Mouse (Mus musculus): Measurements from ENCODE around the gene Rasl10a. TPM values are rescaled to one million over a fixed set of nuclear protein-coding genes. Genes with fewer than 3 reads are reported as not detected.

Rasl10a gene
- polyA plus RNA-seq, 1 experiment = 1.4 TPM

DNA sequence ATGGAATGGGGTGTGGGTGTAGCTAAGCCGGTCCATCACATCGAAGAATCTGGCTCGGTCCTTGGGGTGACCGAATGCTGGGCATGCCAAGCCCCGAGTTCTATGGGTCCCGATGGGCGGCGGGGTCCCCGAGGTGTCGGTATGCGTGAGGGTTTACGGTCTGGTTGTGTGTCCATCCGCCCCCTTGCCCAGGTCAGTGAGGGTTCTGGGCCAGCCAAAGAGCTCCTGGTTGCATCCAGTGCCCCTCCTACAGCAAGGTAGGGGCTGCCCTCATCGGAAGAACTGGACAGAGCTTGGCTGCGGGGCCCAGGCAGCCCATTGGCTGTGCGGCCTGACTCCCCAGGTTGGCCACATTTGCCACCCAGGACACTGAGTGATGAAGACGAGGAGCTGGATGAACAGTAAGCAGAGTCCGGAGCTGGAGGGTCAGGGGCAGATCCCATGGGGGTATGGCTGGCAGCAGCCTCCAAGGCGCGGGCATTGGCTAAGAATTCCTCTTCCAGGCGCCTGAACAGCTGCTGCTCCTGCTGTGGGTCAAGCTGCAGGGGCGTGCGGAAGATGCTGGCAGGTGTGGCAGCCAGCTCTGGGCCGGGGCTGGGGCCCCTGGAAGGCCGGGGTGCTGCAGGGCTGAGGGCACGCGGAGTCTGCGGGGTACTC is 3.0 kb downstream of the Rasl10a start:
- H3ac ChIP-seq (ENCODE audit: control insufficient read depth, insufficient read length) = no peak overlapping the region
- H3K4me3 ChIP-seq = no peak overlapping the region
- no peaks in the 10 kb centered on the region for H3K27me3 ChIP-seq (ENCODE audit: control insufficient read depth, insufficient read depth, insufficient read length)

GRCm38 (mm10) chr11:5061413-5062139 is 3.6 kb downstream of the Rasl10a start:
- Histone ChIP-seq H3ac (ENCODE audit: control insufficient read depth, insufficient read length) (no peak overlapping the region), H3K4me2 (ENCODE audit: low read depth) (peak overlapping the region; percentile 69), H3K4me3 (peak overlapping the region; percentile 3), H3K79me2 (ENCODE audit: control insufficient read depth, insufficient read depth) (peaks cover 11% of the 10 kb centered on the region), H3K27me3 (ENCODE audit: control insufficient read depth, insufficient read depth, insufficient read length) (no peaks in the 10 kb centered on the region), H3K36me3 (ENCODE audit: control insufficient read depth, insufficient read depth) (no peaks in the 10 kb centered on the region)
- TF ChIP-seq POLR2AphosphoS2 (IDR thresholded peaks at IDR 0.05; ENCODE audit: insufficient read length, low read depth) (peak; percentile 69), TCF12 (IDR thresholded peaks at IDR 0.05; ENCODE audit: insufficient read depth, poor library complexity, severe bottlenecking) (no peak), TCF3 (IDR thresholded peaks at IDR 0.05; ENCODE audit: insufficient read length, low read depth) (no peak), MAX (IDR thresholded peaks at IDR 0.05; ENCODE audit: low read depth) (no peak), CEBPB (IDR thresholded peaks at IDR 0.05; ENCODE audit: insufficient read depth, poor library complexity, severe bottlenecking) (no peak), SRF (IDR thresholded peaks at IDR 0.05; ENCODE audit: control insufficient read depth, insufficient read length, low read depth) (peak; percentile 33), MYOG (IDR thresholded peaks at IDR 0.05; ENCODE audit: control insufficient read depth in 1 of 3, insufficient read depth in 1 of 3, insufficient read length in 2 of 3, low read depth in 2 of 3) (peak in 2 of 3 experiments; percentile 61 to 75), E2F4 (IDR thresholded peaks at IDR 0.05; ENCODE audit: insufficient read depth) (peak; percentile 73), USF1 (IDR thresholded peaks at IDR 0.05; ENCODE audit: low read depth) (no peak), MYOD1 (IDR thresholded peaks at IDR 0.05; ENCODE audit: control insufficient read depth in 1 of 3, insufficient read length in 2 of 3, low read depth in 2 of 3) (peak in 2 of 3 experiments; percentile 16 to 50), POLR2A (IDR thresholded peaks at IDR 0.05; ENCODE audit: insufficient read length, low read depth) (peak; percentile 29), REST (IDR thresholded peaks at IDR 0.05; ENCODE audit: insufficient read depth, insufficient read length) (no peak)

More for the DNA sequence above, 3.0 kb downstream of the Rasl10a start:
- Histone ChIP-seq H3K79me2 (ENCODE audit: control insufficient read depth, insufficient read depth) (peaks cover 11% of the 10 kb centered on the region), H3K4me2 (ENCODE audit: low read depth) (peak overlapping the region; percentile 69), H3K36me3 (ENCODE audit: control insufficient read depth, insufficient read depth) (no peaks in the 10 kb centered on the region)
- peak in 2 of 3 experiments; percentile 54 to 76 for TF ChIP-seq MYOG (IDR thresholded peaks at IDR 0.05; ENCODE audit: control insufficient read depth in 1 of 3, insufficient read depth in 1 of 3, insufficient read length in 2 of 3, low read depth in 2 of 3)
- TF ChIP-seq MYOD1 (IDR thresholded peaks at IDR 0.05; ENCODE audit: control insufficient read depth in 1 of 3, insufficient read length in 2 of 3, low read depth in 2 of 3) = peak in 2 of 3 experiments; percentile 75 to 76
- TF ChIP-seq POLR2AphosphoS2 (IDR thresholded peaks at IDR 0.05; ENCODE audit: insufficient read length, low read depth) = no peak

DNA sequence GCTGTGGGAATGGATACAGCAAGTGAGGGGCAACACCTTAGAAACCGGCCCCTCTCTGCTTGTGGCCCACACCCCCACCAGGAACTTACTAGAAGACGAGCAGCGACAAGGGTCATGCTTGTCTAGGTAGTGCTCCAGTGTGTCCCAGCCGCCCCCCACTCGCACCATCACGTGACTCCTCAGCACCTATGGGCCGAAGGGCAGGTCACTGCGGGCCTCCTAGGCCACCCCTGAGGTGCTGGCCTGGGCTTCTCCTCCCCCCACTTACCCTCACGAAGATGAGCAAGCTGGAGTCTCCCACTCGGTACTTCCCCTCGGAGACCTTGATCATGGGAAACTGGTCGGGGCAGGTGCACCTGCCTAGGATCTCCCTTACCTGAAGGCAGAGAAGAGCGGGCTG is 4.4 kb downstream of the Rasl10a start:
- Histone ChIP-seq H3ac (ENCODE audit: control insufficient read depth, insufficient read length) (no peak overlapping the region), H3K27me3 (ENCODE audit: control insufficient read depth, insufficient read depth, insufficient read length) (no peaks in the 10 kb centered on the region), H3K36me3 (ENCODE audit: control insufficient read depth, insufficient read depth) (no peaks in the 10 kb centered on the region), H3K4me3 (peak overlapping the region; percentile 3), H3K79me2 (ENCODE audit: control insufficient read depth, insufficient read depth) (peaks cover 11% of the 10 kb centered on the region), H3K4me2 (ENCODE audit: low read depth) (peak overlapping the region; percentile 69)
- TF ChIP-seq TCF12 (IDR thresholded peaks at IDR 0.05; ENCODE audit: insufficient read depth, poor library complexity, severe bottlenecking) (no peak), MYOD1 (IDR thresholded peaks at IDR 0.05; ENCODE audit: control insufficient read depth in 1 of 3, insufficient read length in 2 of 3, low read depth in 2 of 3) (no peak), MAX (IDR thresholded peaks at IDR 0.05; ENCODE audit: low read depth) (no peak), REST (IDR thresholded peaks at IDR 0.05; ENCODE audit: insufficient read depth, insufficient read length) (no peak), POLR2AphosphoS2 (IDR thresholded peaks at IDR 0.05; ENCODE audit: insufficient read length, low read depth) (no peak), USF1 (IDR thresholded peaks at IDR 0.05; ENCODE audit: low read depth) (no peak), SRF (IDR thresholded peaks at IDR 0.05; ENCODE audit: control insufficient read depth, insufficient read length, low read depth) (no peak), CEBPB (IDR thresholded peaks at IDR 0.05; ENCODE audit: insufficient read depth, poor library complexity, severe bottlenecking) (no peak), MYOG (IDR thresholded peaks at IDR 0.05; ENCODE audit: control insufficient read depth in 1 of 3, insufficient read depth in 1 of 3, insufficient read length in 2 of 3, low read depth in 2 of 3) (no peak), POLR2A (IDR thresholded peaks at IDR 0.05; ENCODE audit: insufficient read length, low read depth) (no peak)

DNA sequence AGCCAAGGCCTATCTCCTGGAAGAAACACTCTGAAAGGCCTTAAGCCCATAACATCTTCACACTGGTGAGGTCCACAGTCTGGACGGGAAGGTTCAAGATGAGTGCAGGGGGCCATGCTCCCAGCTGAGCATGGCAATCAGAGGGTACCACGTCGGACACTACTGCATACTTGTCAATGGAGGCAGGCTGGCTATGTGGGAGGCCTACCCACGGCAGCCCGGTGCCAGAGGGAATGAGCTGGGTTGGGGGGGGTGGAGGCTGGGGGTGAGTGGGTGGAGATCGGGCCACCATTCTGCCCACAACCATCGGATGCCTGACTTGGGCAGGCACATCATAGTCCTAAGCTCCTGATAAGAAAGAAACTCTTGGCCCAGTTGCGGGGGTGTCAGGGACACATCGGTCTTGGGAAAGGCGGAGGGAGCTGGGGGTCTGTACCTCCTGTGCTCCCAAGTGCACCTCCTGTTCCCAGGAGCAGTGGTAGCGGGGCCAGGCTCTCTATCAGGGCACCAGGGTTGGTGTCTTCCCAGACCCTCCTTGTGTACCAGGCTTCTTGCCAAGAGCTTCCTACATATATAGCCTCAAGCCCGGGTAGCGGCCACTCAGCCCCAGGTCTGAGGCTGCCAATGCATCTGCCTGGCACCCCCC is 5.1 kb downstream of the Rasl10a start:
- no peak overlapping the region for H3ac ChIP-seq (ENCODE audit: control insufficient read depth, insufficient read length)
- H3K36me3 ChIP-seq (ENCODE audit: control insufficient read depth, insufficient read depth) = no peaks in the 10 kb centered on the region
- TF ChIP-seq POLR2AphosphoS2 (IDR thresholded peaks at IDR 0.05; ENCODE audit: insufficient read length, low read depth) = no peak
- TF ChIP-seq CEBPB (IDR thresholded peaks at IDR 0.05; ENCODE audit: insufficient read depth, poor library complexity, severe bottlenecking) = no peak
- no peak for TF ChIP-seq E2F4 (IDR thresholded peaks at IDR 0.05; ENCODE audit: insufficient read depth)
- TF ChIP-seq TCF3 (IDR thresholded peaks at IDR 0.05; ENCODE audit: insufficient read length, low read depth) = no peak
- TF ChIP-seq TCF12 (IDR thresholded peaks at IDR 0.05; ENCODE audit: insufficient read depth, poor library complexity, severe bottlenecking) = no peak
- no peak for TF ChIP-seq SRF (IDR thresholded peaks at IDR 0.05; ENCODE audit: control insufficient read depth, insufficient read length, low read depth)
- no peak for TF ChIP-seq MYOD1 (IDR thresholded peaks at IDR 0.05; ENCODE audit: control insufficient read depth in 1 of 3, insufficient read length in 2 of 3, low read depth in 2 of 3)
- TF ChIP-seq POLR2A (IDR thresholded peaks at IDR 0.05; ENCODE audit: insufficient read length, low read depth) = no peak
- TF ChIP-seq REST (IDR thresholded peaks at IDR 0.05; ENCODE audit: insufficient read depth, insufficient read length) = no peak
- no peak for TF ChIP-seq MAX (IDR thresholded peaks at IDR 0.05; ENCODE audit: low read depth)
- TF ChIP-seq USF1 (IDR thresholded peaks at IDR 0.05; ENCODE audit: low read depth) = no peak
- TF ChIP-seq MYOG (IDR thresholded peaks at IDR 0.05; ENCODE audit: control insufficient read depth in 1 of 3, insufficient read depth in 1 of 3, insufficient read length in 2 of 3, low read depth in 2 of 3) = no peak
- peaks cover 11% of the 10 kb centered on the region for H3K79me2 ChIP-seq (ENCODE audit: control insufficient read depth, insufficient read depth)
- peak overlapping the region; percentile 79 for H3K4me3 ChIP-seq
- H3K27me3 ChIP-seq (ENCODE audit: control insufficient read depth, insufficient read depth, insufficient read length) = no peaks in the 10 kb centered on the region
- peak overlapping the region; percentile 97 for H3K4me2 ChIP-seq (ENCODE audit: low read depth)

Measured in myocyte (in vitro differentiated cells).